19 mouse cellular contexts compared by ENCODE assay signal in the genomic region with DNA sequence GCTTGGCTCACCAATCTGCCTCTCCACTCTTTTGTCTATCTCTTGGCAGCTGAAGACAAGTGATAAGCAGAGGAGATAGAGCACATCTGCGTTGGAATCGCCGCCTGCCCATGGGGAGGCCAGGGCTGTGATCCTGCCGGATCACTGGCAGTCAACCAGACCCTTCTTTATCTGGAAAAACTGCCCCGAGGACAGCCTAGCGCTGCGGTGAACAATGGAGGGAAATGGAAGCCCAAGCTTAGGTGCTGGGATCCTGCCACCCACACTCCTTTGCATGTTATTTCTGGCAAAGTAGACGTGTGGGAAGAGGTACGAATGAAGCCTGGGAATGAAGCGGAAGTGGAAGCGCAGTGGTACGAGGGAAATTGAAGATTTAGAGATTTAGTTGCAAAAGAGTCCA.
DNase-seq lines count a peak whose midpoint lies in the region; ATAC-seq and TF ChIP-seq lines count a peak whose summit lies in the region.
"Had no signal": no experiment of that assay in that cellular context is flagged by ENCODE, and none has a peak within 500 bp of the region (broad histone marks: within the 10 kb centered on the region; RNA-seq: fewer than 3 reads in every experiment).

No protein-coding gene starts in this region.

- no peaks in the 10 kb centered on the region for H3K9me3 ChIP-seq in heart, embryonic 10.5 days
- no peaks in the 10 kb centered on the region for H3K9me3 ChIP-seq in forebrain, embryonic 14.5 days (replicated peaks; ENCODE audit: control insufficient read depth, low read length)
- H3K9me3 ChIP-seq: midbrain, embryonic 10.5 days; stomach, embryonic 15.5 days had no signal

- H3K9ac ChIP-seq in forebrain, embryonic 14.5 days (ENCODE audit: low read length) = no peak overlapping the region
- H3K9ac ChIP-seq: hindbrain, embryonic 14.5 days; liver, embryonic 14.5 days; stomach, embryonic 15.5 days had no signal

- ATAC-seq in forebrain, embryonic 14.5 days = no peak

- H3K27me3 ChIP-seq in heart, embryonic 10.5 days (ENCODE audit: insufficient read depth, poor library complexity, severe bottlenecking) = peaks cover 5% of the 10 kb centered on the region; the same call in 1 of the 2 replicates
- H3K27me3 ChIP-seq in forebrain, embryonic 14.5 days (replicated peaks; ENCODE audit: control insufficient read depth, insufficient read depth, low read length) = no peaks in the 10 kb centered on the region
- H3K27me3 ChIP-seq: CH12.LX; stomach, embryonic 15.5 days had no signal

- no peaks in the 10 kb centered on the region for H3K36me3 ChIP-seq in heart, embryonic 10.5 days
- H3K36me3 ChIP-seq in forebrain, embryonic 14.5 days (ENCODE audit: control insufficient read depth, insufficient read depth, low read length) = no peaks in the 10 kb centered on the region
- H3K36me3 ChIP-seq: midbrain, embryonic 10.5 days; stomach, embryonic 15.5 days had no signal

- 24% methylated on average over 12 of the region's 12 CpGs for WGBS in heart, embryonic 10.5 days
- WGBS in forebrain, embryonic 14.5 days = 84% methylated on average over 12 of the region's 12 CpGs

- DNase-seq in adrenal gland, adult 2 months = peak; percentile 36
- no peak for DNase-seq in adrenal gland, postnatal 4 days (ENCODE audit: low spot score in 2 of 2)
- peak; percentile 12 to 28 for DNase-seq in left cerebral cortex, postnatal 36 days (ENCODE audit: low spot score in 2 of 2)
- no peak for DNase-seq in left cerebral cortex, adult 2 months (ENCODE audit: extremely low spot score in 1 of 2, low spot score in 2 of 2)
- DNase-seq in heart, embryonic 10.5 days (ENCODE audit: low spot score) = no peak
- DNase-seq in heart, postnatal 25 days (ENCODE audit: low spot score) = peak; percentile 39
- DNase-seq in forebrain, embryonic 14.5 days (ENCODE audit: low spot score) = no peak
- no peak for DNase-seq in layer of hippocampus, adult 8-10 months (ENCODE audit: low spot score in 2 of 2)
- DNase-seq: cerebellum, postnatal 14 days; kidney, adult 11 months; left cerebral cortex, postnatal 4 days; lung, postnatal 14 days; thymus, postnatal 36 days had no signal

- no peak for TF ChIP-seq CTCF in left cerebral cortex, adult 2 months (IDR thresholded peaks at IDR 0.05)

- no peak overlapping the region for H3K27ac ChIP-seq in left cerebral cortex, adult 2 months
- peak overlapping the region; percentile 8; the same call in 1 of the 2 replicates for H3K27ac ChIP-seq in heart, embryonic 10.5 days
- H3K27ac ChIP-seq in forebrain, embryonic 14.5 days (ENCODE audit: low read depth, low read length) = no peak overlapping the region
- H3K27ac ChIP-seq: hindbrain, embryonic 14.5 days; layer of hippocampus, adult 2 months; liver, embryonic 14.5 days; midbrain, embryonic 10.5 days; stomach, embryonic 15.5 days had no signal

- intact Hi-C loops in left cerebral cortex, postnatal 36 days (cut with DNase I) = no loop called here
- intact Hi-C loops in left cerebral cortex, adult 2 months (cut with DNase I) = no loop called here
- intact Hi-C loops in heart, postnatal 25 days (cut with DNase I) = no loop called here

- H3K4me2 ChIP-seq in forebrain, embryonic 14.5 days (ENCODE audit: low read length) = no peak overlapping the region
- H3K4me2 ChIP-seq: hindbrain, embryonic 14.5 days; stomach, embryonic 15.5 days had no signal

- H3K4me1 ChIP-seq in heart, embryonic 10.5 days = peaks cover 11% of the 10 kb centered on the region
- no peaks in the 10 kb centered on the region for H3K4me1 ChIP-seq in forebrain, embryonic 14.5 days (ENCODE audit: control insufficient read depth, insufficient read depth, low read length)
- H3K4me1 ChIP-seq: stomach, embryonic 15.5 days had no signal

- H3K4me3 ChIP-seq in left cerebral cortex, adult 2 months = no peak overlapping the region
- no peak overlapping the region for H3K4me3 ChIP-seq in heart, embryonic 10.5 days
- H3K4me3 ChIP-seq in forebrain, embryonic 14.5 days (ENCODE audit: low read depth, low read length) = no peak overlapping the region
- H3K4me3 ChIP-seq: layer of hippocampus, adult 2 months; midbrain, embryonic 10.5 days; stomach, embryonic 15.5 days had no signal

Comparison
In these comparisons a context has a peak if more than half of its experiments do, and no peak if none do; other contexts are left out.
1. DNase-seq: peak in adrenal gland, adult 2 months (single experiment), left cerebral cortex, postnatal 36 days (2 of 2) and heart, postnatal 25 days (single experiment); none in adrenal gland, postnatal 4 days (0 of 2), left cerebral cortex, adult 2 months (0 of 2), heart, embryonic 10.5 days (single experiment), forebrain, embryonic 14.5 days (single experiment) and layer of hippocampus, adult 8-10 months (0 of 2).